Mouse (Mus musculus): ENCODE data around the gene Unc13c. TPM values are rescaled to one million over a fixed set of nuclear protein-coding genes. Genes with fewer than 3 reads are reported as not detected.

The Unc13c gene
- polyA plus RNA-seq, 1 experiment from 2014 or later: 7.6 TPM

GRCm38 (mm10) chr9:73431925-73432324 lies 536.8 kb downstream of the Unc13c start:
- WGBS: 71% methylated on average over 2 of the region's 2 CpGs
- Histone ChIP-seq H3K9ac (ENCODE audit: low read depth, low read length) (no peak overlapping the region), H3K4me1 (ENCODE audit: control insufficient read depth, insufficient read depth, low read depth, low read length) (no peaks in the 10 kb centered on the region), H3K27me3 (replicated peaks; ENCODE audit: control insufficient read depth, insufficient read depth, low read length) (no peaks in the 10 kb centered on the region), H3K27ac (ENCODE audit: low read depth, low read length) (no peak overlapping the region), H3K9me3 (ENCODE audit: control insufficient read depth, low read length) (no peaks in the 10 kb centered on the region), H3K36me3 (ENCODE audit: control insufficient read depth, insufficient read depth, low read length) (no peaks in the 10 kb centered on the region), H3K4me2 (ENCODE audit: low read length) (no peak overlapping the region), H3K4me3 (ENCODE audit: low read length) (no peak overlapping the region)
- ATAC-seq: no peak

Other genes starting within 250 kb of the Unc13c start
- 0.73 and 0.95 TPM in 2 replicates for gene Wdr72, start 141.4 kb upstream of the Unc13c start, polyA plus RNA-seq (2015; fragmentation: Nextera tagmentation; extraction: Ambion mirVana)

All from hindbrain, embryonic 16.5 days (tissue).